Mouse (Mus musculus) limb, embryonic 15.5 days (tissue): Measurements from ENCODE around the gene Srp54b. TPM values are rescaled to one million over a fixed set of nuclear protein-coding genes. Genes with fewer than 3 reads are reported as not detected.
"Not testable (repeated sequence)": the region's sequence is repeated elsewhere in the genome, so short reads cannot be mapped to it uniquely, and the experiment has no call there.

Experiments
- ATAC-seq: fragments of 200-750 bp; cut with Nextera tagmentation; 2 replicates; pipeline ENCODE4 v1.8.0; 2017; ENCODE audit warnings: low read depth, moderate TSS enrichment; ENCODE audit not compliant: insufficient number of reproducible peaks, low FRiP score, low TSS enrichment
- H3K27ac ChIP-seq: fragments of 300-500 bp; sonication (generic); 2 replicates; pipeline ENCODE4 v1.5.1; 2015; ENCODE audit warnings: moderate library complexity, mild to moderate bottlenecking, inconsistent platforms
- H3K27me3 ChIP-seq: fragments of 300-500 bp; sonication (generic); 2 replicates; pipeline ENCODE4 v1.6.1; 2015; ENCODE audit warnings: inconsistent platforms
- H3K36me3 ChIP-seq: fragments of 300-500 bp; sonication (generic); 2 replicates; pipeline ENCODE4 v1.6.1; 2015; ENCODE audit warnings: inconsistent platforms
- H3K4me1 ChIP-seq: fragments of 300-500 bp; sonication (generic); 2 replicates; pipeline ENCODE4 v1.6.1; 2015; ENCODE audit warnings: inconsistent platforms
- H3K4me2 ChIP-seq: fragments of 300-500 bp; sonication (generic); 2 replicates; pipeline ENCODE4 v1.6.1; 2015; ENCODE audit warnings: mild to moderate bottlenecking, inconsistent platforms
- H3K4me3 ChIP-seq: fragments of 300-500 bp; sonication (generic); 2 replicates; pipeline ENCODE4 v1.5.1; 2015; ENCODE audit warnings: mild to moderate bottlenecking, inconsistent platforms
- H3K9ac ChIP-seq: fragments of 300-500 bp; sonication (generic); 2 replicates; pipeline ENCODE4 v1.6.1; 2015; ENCODE audit warnings: inconsistent platforms
- H3K9me3 ChIP-seq: fragments of 300-500 bp; sonication (generic); 2 replicates; pipeline ENCODE4 v1.6.1; 2016; ENCODE audit warnings: inconsistent platforms
- WGBS: fragments of 180-500 bp; shearing (Covaris S2); methylation state at CpG from one replicate; pipeline ENCODE4 v1.1.7; 2015; 5-methylcytosine and 5-hydroxymethylcytosine counted together
- polyA plus RNA-seq: library from polyadenylated mRNA; unstranded; fragments of >200 nt; fragmentation: Nextera tagmentation; extraction: Ambion mirVana; gene quantifications from 2 replicates; pipeline ENCODE4 v1.2.1, GENCODE M21; 2015

Srp54b gene
- polyA plus RNA-seq = 65.4 and 70.1 TPM in 2 replicates

DNA sequence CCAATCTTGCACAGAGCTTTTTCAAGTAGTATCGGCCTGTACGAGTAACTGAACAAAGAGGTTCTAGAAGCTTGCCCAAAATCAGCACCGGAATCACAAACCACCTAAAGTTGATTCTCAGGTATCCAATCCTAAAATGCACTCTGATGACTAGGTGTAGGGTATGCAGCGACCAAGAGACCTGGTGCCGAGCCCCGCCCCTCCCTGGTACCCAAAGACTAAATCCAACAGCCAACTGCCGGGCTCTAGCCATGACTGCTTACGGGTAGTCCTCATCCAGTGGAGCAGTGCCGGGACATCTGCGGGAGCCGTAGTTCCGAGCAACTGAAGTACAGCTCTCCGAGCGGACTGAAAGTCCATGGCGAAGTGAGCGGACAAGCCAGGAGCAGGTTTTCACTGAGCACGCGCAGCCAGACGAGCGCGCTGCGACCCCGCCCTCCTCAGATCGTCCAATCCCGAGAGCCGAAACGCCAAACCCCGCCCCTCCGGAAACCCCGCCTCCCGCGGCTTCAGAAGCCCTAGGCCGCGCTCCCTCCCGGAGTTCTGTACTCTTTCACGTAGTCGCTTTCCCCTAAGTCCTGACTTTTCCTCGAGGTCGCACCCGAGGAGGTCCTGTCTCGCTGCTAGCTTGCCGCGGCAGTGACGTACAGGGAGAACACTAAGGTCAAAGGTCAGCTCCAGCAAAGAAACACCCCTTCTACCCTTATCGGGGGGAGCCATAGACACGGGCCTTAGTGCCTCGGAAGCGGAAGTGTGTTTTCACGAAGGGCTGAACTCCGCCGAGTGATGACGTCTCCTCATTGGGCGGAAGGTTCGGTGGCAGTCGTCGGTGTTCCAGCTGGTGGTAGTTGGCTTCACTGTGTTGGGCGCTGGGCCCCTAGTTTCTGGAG, at the start of gene Srp54b:
TSS of gene Srp54b (plus strand) at position 546 of the 890 bp plus-strand sequence.
- peak within 1 kb of the TSS; percentile 30 for H3K4me3 ChIP-seq
- H3K36me3 ChIP-seq, H3K4me1 ChIP-seq, H3K9ac ChIP-seq, H3K9me3 ChIP-seq, H3K27ac ChIP-seq, H3K27me3 ChIP-seq, H3K4me2 ChIP-seq: not testable (repeated sequence)
- peak; percentile 97 for ATAC-seq
- WGBS = no CpG with 5 or more reads among the region's 57 CpGs

- H3K4me1 ChIP-seq = not testable (repeated sequence)
Observed at GRCm38 (mm10) chr12:55112616-55113015, 42.3 kb upstream of the Srp54b start.

GRCm38 (mm10) chr12:55124242-55124641, 30.7 kb upstream of the Srp54b start, which contains the start of gene Fam177a:
TSS of gene Fam177a (plus strand) at chr12:55124469.
- not testable (repeated sequence) for H3K36me3 ChIP-seq, H3K9ac ChIP-seq, H3K27ac ChIP-seq, H3K4me3 ChIP-seq, H3K4me1 ChIP-seq, H3K9me3 ChIP-seq, H3K27me3 ChIP-seq, H3K4me2 ChIP-seq
- no CpG with 5 or more reads among the region's 40 CpGs for WGBS
- ATAC-seq = peak; percentile 93

More at GRCm38 (mm10) chr12:55112616-55113015, 42.3 kb upstream of the Srp54b start:
- not testable (repeated sequence) for H3K4me3 ChIP-seq, H3K27ac ChIP-seq, ATAC-seq, H3K9me3 ChIP-seq, H3K36me3 ChIP-seq, H3K27me3 ChIP-seq, H3K4me2 ChIP-seq, H3K9ac ChIP-seq
- no CpG with 5 or more reads among the region's 7 CpGs for WGBS

GRCm38 (mm10) chr12:55124731-55125130, 30.2 kb upstream of the Srp54b start:
- H3K4me3 ChIP-seq, H3K36me3 ChIP-seq, H3K4me1 ChIP-seq, H3K27me3 ChIP-seq, H3K9ac ChIP-seq, H3K9me3 ChIP-seq, H3K27ac ChIP-seq, H3K4me2 ChIP-seq: not testable (repeated sequence)
- ATAC-seq = peak; percentile 37; the same call in 1 of the 2 replicates
- no CpG with 5 or more reads among the region's 18 CpGs for WGBS

DNA sequence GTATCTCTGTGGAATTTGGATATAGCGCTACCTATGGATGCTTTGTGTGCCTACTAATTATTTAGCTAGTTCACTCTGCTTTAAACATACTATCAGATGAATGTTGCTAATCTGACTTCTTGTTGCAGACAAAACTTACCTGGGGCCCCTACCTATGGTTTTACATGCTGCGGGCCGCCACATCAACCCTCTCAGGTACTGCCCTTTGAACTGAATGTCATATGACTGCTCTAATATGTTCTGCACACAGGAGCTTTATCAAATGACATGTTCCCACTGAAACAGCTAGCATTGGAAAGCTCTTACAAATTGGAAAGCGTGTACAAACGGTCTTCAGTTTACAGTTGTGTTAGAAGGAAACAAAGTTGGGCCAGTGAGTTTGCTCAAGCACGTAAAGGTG, 19.4 kb upstream of the Srp54b start:
- not testable (repeated sequence) for H3K9ac ChIP-seq, ATAC-seq, H3K36me3 ChIP-seq, H3K9me3 ChIP-seq, H3K27me3 ChIP-seq, H3K4me2 ChIP-seq, H3K27ac ChIP-seq, H3K4me3 ChIP-seq, H3K4me1 ChIP-seq
- no CpG with 5 or more reads among the region's 6 CpGs for WGBS

- not testable (repeated sequence) for H3K4me1 ChIP-seq, H3K27me3 ChIP-seq, H3K9me3 ChIP-seq, H3K9ac ChIP-seq, H3K36me3 ChIP-seq, H3K27ac ChIP-seq, ATAC-seq, H3K4me2 ChIP-seq, H3K4me3 ChIP-seq
- no CpG with 5 or more reads among the region's 6 CpGs for WGBS
Observed at GRCm38 (mm10) chr12:55137859-55138258, 17.0 kb upstream of the Srp54b start.

- H3K36me3 ChIP-seq, H3K4me1 ChIP-seq, H3K27me3 ChIP-seq, H3K9ac ChIP-seq, H3K27ac ChIP-seq, H3K9me3 ChIP-seq, H3K4me2 ChIP-seq: not testable (repeated sequence)
- H3K4me3 ChIP-seq = peak overlapping the region; percentile 30
- under 1% methylated on average over 12 of the region's 24 CpGs for WGBS
- ATAC-seq = peak; percentile 43
Observed at GRCm38 (mm10) chr12:55155449-55155783, 512 bp downstream of the Srp54b start.

GRCm38 (mm10) chr12:55167034-55167557, 12.2 kb downstream of the Srp54b start:
- H3K27me3 ChIP-seq, H3K36me3 ChIP-seq, ATAC-seq, H3K4me3 ChIP-seq, H3K4me1 ChIP-seq, H3K9me3 ChIP-seq, H3K4me2 ChIP-seq, H3K9ac ChIP-seq, H3K27ac ChIP-seq: not testable (repeated sequence)
- WGBS = no CpG with 5 or more reads among the region's 7 CpGs

DNA sequence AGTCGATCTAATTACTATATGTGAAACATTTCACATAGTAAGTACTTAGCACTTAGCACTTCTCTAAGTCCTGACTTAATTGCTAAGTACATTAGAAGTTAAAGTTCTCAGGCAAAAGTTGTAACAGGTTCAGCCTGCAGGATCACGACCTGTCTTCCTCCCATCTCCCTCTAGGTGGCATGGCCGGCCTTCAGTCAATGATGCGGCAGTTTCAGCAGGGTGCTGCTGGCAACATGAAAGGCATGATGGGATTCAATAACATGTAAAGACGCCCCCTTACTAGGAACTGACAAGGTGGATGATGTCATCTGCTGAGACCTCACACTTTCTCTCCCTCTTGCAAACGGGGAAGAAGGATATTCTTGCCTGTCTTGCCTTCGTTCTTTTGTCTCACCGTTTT, 32.8 kb downstream of the Srp54b start:
- not testable (repeated sequence) for H3K9me3 ChIP-seq, H3K27ac ChIP-seq, H3K4me2 ChIP-seq, H3K4me3 ChIP-seq, H3K4me1 ChIP-seq, H3K36me3 ChIP-seq, H3K27me3 ChIP-seq, ATAC-seq, H3K9ac ChIP-seq
- no CpG with 5 or more reads among the region's 8 CpGs for WGBS

GRCm38 (mm10) chr12:55189127-55189526, 34.2 kb downstream of the Srp54b start:
- H3K27ac ChIP-seq, ATAC-seq, H3K27me3 ChIP-seq, H3K9me3 ChIP-seq, H3K4me1 ChIP-seq, H3K4me2 ChIP-seq, H3K9ac ChIP-seq, H3K4me3 ChIP-seq, H3K36me3 ChIP-seq: not testable (repeated sequence)
- WGBS = no CpG with 5 or more reads among the region's 5 CpGs

DNA sequence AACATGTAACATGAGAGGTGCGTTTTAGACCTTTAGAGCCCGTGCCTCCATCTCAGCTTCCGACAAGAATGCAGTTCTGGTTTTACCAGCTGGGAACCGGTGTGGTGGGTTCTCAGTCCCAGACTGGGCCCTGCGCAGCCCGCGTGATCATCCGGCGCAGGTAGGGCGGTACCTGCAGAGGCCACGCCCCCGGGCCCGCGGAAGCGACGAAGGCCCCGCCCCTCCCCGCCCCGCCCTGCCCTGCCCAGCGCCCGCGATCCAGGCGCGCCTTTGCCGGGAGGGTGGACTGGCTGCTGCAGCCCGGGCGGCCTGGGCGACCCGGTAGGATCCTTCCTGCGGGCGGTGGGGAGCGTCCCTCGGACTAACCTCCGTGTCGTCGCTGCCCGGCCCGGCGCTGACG, 44.4 kb downstream of the Srp54b start, which contains the start of gene 1700047I17Rik2:
TSS of gene 1700047I17Rik2 (plus strand) at position 287 of the 400 bp plus-strand sequence.
- H3K9me3 ChIP-seq, H3K27me3 ChIP-seq, H3K4me1 ChIP-seq, H3K27ac ChIP-seq, H3K9ac ChIP-seq, H3K36me3 ChIP-seq, H3K4me3 ChIP-seq, H3K4me2 ChIP-seq: not testable (repeated sequence)
- ATAC-seq = peak; percentile 93
- no CpG with 5 or more reads among the region's 40 CpGs for WGBS

- H3K4me3 ChIP-seq, H3K27me3 ChIP-seq, H3K36me3 ChIP-seq, H3K4me1 ChIP-seq, H3K9me3 ChIP-seq, H3K27ac ChIP-seq, H3K4me2 ChIP-seq, H3K9ac ChIP-seq: not testable (repeated sequence)
- no CpG with 5 or more reads among the region's 18 CpGs for WGBS
- ATAC-seq = peak; percentile 27
Observed at GRCm38 (mm10) chr12:55199799-55200198, 44.9 kb downstream of the Srp54b start.
